Mouse (Mus musculus) T-helper 1 cell (primary cell): Measurements from ENCODE around the gene Rnd1.

Experiments used
- in situ Hi-C: fragments of 300-600 bp; cut with MboI, MseI; formaldehyde crosslinking; loops from one replicate; pipeline ENCODE4 v1.15.1; 2025; ENCODE audit warnings: high pct_unique_total_duplicates

Gene Rnd1

GRCm38 (mm10) chr15:98637155-98637554 is 40.1 kb downstream of the Rnd1 start:
- in situ Hi-C loops = no loop called here

GRCm38 (mm10) chr15:98636517-98636916 is 40.7 kb downstream of the Rnd1 start:
- in situ Hi-C loops = no loop called here

GRCm38 (mm10) chr15:98635291-98635841 is 41.9 kb downstream of the Rnd1 start:
- in situ Hi-C loops = no loop called here

- in situ Hi-C loops = loop anchor here (5.0 kb wide), 1 partner anchor 73 kb away; the partner anchor contains the start of gene Ccdc65
Measured at GRCm38 (mm10) chr15:98634541-98635081, 42.6 kb downstream of the Rnd1 start.

GRCm38 (mm10) chr15:98633822-98634470 is 43.3 kb downstream of the Rnd1 start:
- in situ Hi-C loops = loop anchor here (5.0 kb wide), 1 partner anchor 73 kb away; the partner anchor contains the start of gene Ccdc65

- in situ Hi-C loops = loop anchor here (5.0 kb wide), 1 partner anchor 74 kb away; the partner anchor contains the start of gene Ccdc65
Measured at GRCm38 (mm10) chr15:98632921-98633320, 44.3 kb downstream of the Rnd1 start.

GRCm38 (mm10) chr15:98632107-98632744 is 45.0 kb downstream of the Rnd1 start:
- in situ Hi-C loops = loop anchor here (5.0 kb wide), 1 partner anchor 75 kb away; the partner anchor contains the start of gene Ccdc65

GRCm38 (mm10) chr15:98631493-98631892 is 45.8 kb downstream of the Rnd1 start:
- in situ Hi-C loops = loop anchor here (5.0 kb wide), 1 partner anchor 76 kb away; the partner anchor contains the start of gene Ccdc65

- in situ Hi-C loops = loop anchor here (5.0 kb wide), 1 partner anchor 77 kb away; the partner anchor contains the start of gene Ccdc65
Measured at GRCm38 (mm10) chr15:98630540-98630939, 46.7 kb downstream of the Rnd1 start, which contains the start of gene Cacnb3. Gene Cacnb3, plus strand, starts transcription at chr15:98630840.

GRCm38 (mm10) chr15:98629464-98629863 is 47.8 kb downstream of the Rnd1 start:
- in situ Hi-C loops = no loop called here

- in situ Hi-C loops = no loop called here
Measured at GRCm38 (mm10) chr15:98628589-98629254, 48.5 kb downstream of the Rnd1 start.

GRCm38 (mm10) chr15:98626487-98627212 is 50.6 kb downstream of the Rnd1 start:
- in situ Hi-C loops = no loop called here

GRCm38 (mm10) chr15:98626078-98626477 is 51.2 kb downstream of the Rnd1 start:
- in situ Hi-C loops = no loop called here

GRCm38 (mm10) chr15:98623361-98623821 is 53.9 kb downstream of the Rnd1 start:
- in situ Hi-C loops = no loop called here

- in situ Hi-C loops = no loop called here
Measured at GRCm38 (mm10) chr15:98622721-98623120, 54.5 kb downstream of the Rnd1 start.

GRCm38 (mm10) chr15:98622199-98622598 is 55.1 kb downstream of the Rnd1 start:
- in situ Hi-C loops = no loop called here

- in situ Hi-C loops = loop anchor here (5.0 kb wide), 1 partner anchor 50 kb away; no protein-coding TSS in a partner anchor
Measured at GRCm38 (mm10) chr15:98617176-98617537, 60.1 kb downstream of the Rnd1 start.

GRCm38 (mm10) chr15:98616362-98617175 is 60.7 kb downstream of the Rnd1 start:
- in situ Hi-C loops = loop anchor here (5.0 kb wide), 1 partner anchor 49 kb away; no protein-coding TSS in a partner anchor

- in situ Hi-C loops = loop anchor here (5.0 kb wide), 1 partner anchor 48 kb away; no protein-coding TSS in a partner anchor
Measured at GRCm38 (mm10) chr15:98615751-98616150, 61.5 kb downstream of the Rnd1 start.

GRCm38 (mm10) chr15:98614971-98615370 is 62.3 kb downstream of the Rnd1 start:
- in situ Hi-C loops = loop anchor here (5.0 kb wide), 1 partner anchor 48 kb away; no protein-coding TSS in a partner anchor
